Mouse (Mus musculus) embryonic facial prominence, embryonic 11.5 days (tissue): ENCODE data around the gene Supt6. TPM values are rescaled to one million over a fixed set of nuclear protein-coding genes. Genes with fewer than 3 reads are reported as not detected.

Experiments used
- ATAC-seq: fragments of 200-750 bp; cut with Nextera tagmentation; replicated peaks from 2 replicates; pipeline ENCODE4 v1.8.0; 2017; ENCODE audit warnings: low read depth; ENCODE audit not compliant: insufficient number of reproducible peaks, low FRiP score, low TSS enrichment
- DNase-seq: peaks from one replicate; pipeline ENCODE4 v3.0.0-alpha.2; 2015; ENCODE audit warnings: low spot score
- H3K27ac ChIP-seq: fragments of 300-500 bp; sonication (generic); replicated peaks from 2 replicates; pipeline ENCODE4 v1.5.1; 2014; ENCODE audit warnings: mild to moderate bottlenecking, low read depth, low read length, control low read depth
- H3K27me3 ChIP-seq: fragments of 300-500 bp; sonication (generic); 2 replicates; pipeline ENCODE4 v1.6.1; 2014; ENCODE audit warnings: mild to moderate bottlenecking, low read length, moderate library complexity, mixed read lengths; ENCODE audit not compliant: control insufficient read depth, insufficient read depth
- H3K36me3 ChIP-seq: fragments of 300-500 bp; sonication (generic); replicated peaks from 2 replicates; pipeline ENCODE4 v1.6.1; 2014; ENCODE audit warnings: low read depth, mild to moderate bottlenecking, low read length, moderate library complexity, mixed read lengths; ENCODE audit not compliant: control insufficient read depth, insufficient read depth
- H3K4me1 ChIP-seq: fragments of 300-500 bp; sonication (generic); 2 replicates; pipeline ENCODE4 v1.6.1; 2014; ENCODE audit warnings: low read length, mixed read lengths; ENCODE audit not compliant: control insufficient read depth, insufficient read depth
- H3K4me2 ChIP-seq: fragments of 300-500 bp; sonication (generic); 2 replicates; pipeline ENCODE4 v1.6.1; 2014; ENCODE audit warnings: low read depth, mild to moderate bottlenecking, control low read depth, low read length, moderate library complexity
- H3K4me3 ChIP-seq: fragments of 300-500 bp; sonication (generic); 2 replicates; pipeline ENCODE4 v1.5.1; 2014; ENCODE audit warnings: low read depth, low read length, control low read depth
- H3K9ac ChIP-seq: fragments of 300-500 bp; sonication (generic); replicated peaks from 2 replicates; pipeline ENCODE4 v1.6.1; 2014; ENCODE audit warnings: mild to moderate bottlenecking, control low read depth, low read length
- H3K9me3 ChIP-seq: fragments of 300-500 bp; sonication (generic); replicated peaks from 2 replicates; pipeline ENCODE4 v1.6.1; 2016; ENCODE audit warnings: mild to moderate bottlenecking, low read length, inconsistent platforms, mixed read lengths; ENCODE audit not compliant: control insufficient read depth
- WGBS: fragments of 180-500 bp; shearing (Covaris S2); extraction: QIAGEN DNeasy Blood & Tissue Kit; methylation state at CpG from one replicate; pipeline ENCODE4 v1.1.7; 2014; 5-methylcytosine and 5-hydroxymethylcytosine counted together
- polyA plus RNA-seq: library from polyadenylated mRNA; unstranded; fragments of >200 nt; fragmentation: Nextera tagmentation; extraction: Ambion mirVana; gene quantifications from 2 replicates; pipeline ENCODE4 v1.2.1, GENCODE M21; 2014

The Supt6 gene
- polyA plus RNA-seq, 1 experiment from 2014 or later = 24.9 TPM

DNA sequence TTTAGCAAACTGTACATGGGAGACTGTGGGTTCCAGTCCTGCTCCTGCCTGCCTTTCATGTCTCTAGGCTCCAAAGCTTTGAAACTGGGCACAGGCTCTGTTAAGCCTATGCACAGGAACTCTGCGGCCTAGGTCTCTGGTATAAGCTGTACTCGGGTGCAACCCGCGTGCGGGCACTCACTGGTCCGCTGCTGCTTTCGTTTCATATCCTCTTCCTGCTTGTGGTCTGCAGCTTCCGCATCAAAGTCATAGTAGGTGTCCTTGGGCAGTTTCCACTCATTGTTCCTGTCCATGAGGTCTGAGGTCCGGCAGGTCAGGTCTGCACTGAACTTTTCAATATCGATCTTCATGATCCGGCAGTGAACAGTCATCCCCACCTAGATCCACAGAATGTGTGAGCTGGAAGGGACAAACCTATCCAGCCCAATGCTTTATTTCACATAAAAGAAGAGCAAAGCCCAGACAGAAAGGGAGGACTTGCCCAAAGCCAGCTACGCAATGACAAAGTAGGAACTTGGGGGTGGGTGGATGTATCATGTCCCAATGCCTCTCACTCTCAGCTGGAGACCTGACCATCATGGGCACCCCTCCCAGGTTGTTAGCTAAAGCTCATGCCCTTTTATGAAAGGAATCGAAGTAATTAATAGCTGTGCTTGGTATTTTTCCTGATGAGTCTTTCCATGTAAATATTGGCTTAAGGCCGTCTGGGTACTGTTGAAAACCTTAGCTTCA lies 32.5 kb downstream of the Supt6 start:
- no peak overlapping the region for H3K4me3 ChIP-seq
- no peak for DNase-seq
- peaks cover 31% of the 10 kb centered on the region for H3K36me3 ChIP-seq
- no peak for ATAC-seq
- no peak overlapping the region for H3K9ac ChIP-seq
- H3K4me2 ChIP-seq = no peak overlapping the region
- H3K27me3 ChIP-seq = no peaks in the 10 kb centered on the region
- 95% methylated on average over 14 of the region's 14 CpGs for WGBS
- H3K9me3 ChIP-seq = no peaks in the 10 kb centered on the region
- no peaks in the 10 kb centered on the region for H3K4me1 ChIP-seq
- no peak overlapping the region for H3K27ac ChIP-seq

DNA sequence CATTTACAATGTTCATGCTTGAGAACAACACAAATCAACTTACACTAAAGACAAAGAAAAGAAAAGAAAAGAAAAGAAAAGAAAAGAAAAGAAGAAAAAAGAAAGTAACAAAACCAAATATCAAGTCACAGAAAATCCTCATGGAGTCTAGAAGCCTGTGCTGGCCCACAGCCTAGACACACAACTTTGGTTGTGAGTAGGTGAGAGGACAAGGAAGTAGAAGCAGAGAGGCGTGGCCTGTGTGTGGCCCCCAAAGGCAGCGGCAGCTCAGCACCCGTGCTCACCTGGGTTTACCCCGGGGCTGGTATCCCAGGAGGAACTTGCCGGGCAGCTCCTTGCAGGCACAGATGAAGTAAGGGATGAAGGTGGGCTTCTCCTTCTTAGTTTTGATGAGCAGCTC lies 34.3 kb downstream of the Supt6 start:
- peaks cover 31% of the 10 kb centered on the region for H3K36me3 ChIP-seq
- 89% methylated on average over 5 of the region's 5 CpGs for WGBS

DNA sequence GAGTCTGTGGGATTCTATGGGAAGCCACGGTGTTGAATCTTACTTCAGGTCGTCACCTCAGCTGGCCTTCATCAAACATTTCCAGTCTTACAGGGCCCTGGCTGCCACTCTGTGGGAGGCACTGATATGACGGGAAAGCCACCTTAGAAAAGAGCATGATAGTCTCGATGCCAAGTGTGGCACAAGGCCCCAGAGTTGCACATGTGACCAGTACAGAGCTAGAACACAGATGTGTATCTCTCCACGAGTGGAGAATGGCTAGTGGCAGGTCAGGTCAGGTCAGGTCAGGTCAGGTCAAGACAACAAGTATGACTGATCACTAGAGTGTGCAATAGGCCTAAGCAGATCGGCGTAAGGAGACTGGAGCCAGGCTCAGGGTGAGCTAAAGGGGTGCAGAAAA lies 35.2 kb downstream of the Supt6 start:
- no peak overlapping the region for H3K27ac ChIP-seq
- no peaks in the 10 kb centered on the region for H3K27me3 ChIP-seq
- H3K4me2 ChIP-seq = no peak overlapping the region
- no peaks in the 10 kb centered on the region for H3K9me3 ChIP-seq
- H3K36me3 ChIP-seq = peaks cover 30% of the 10 kb centered on the region
- no peak overlapping the region for H3K9ac ChIP-seq
- no peak overlapping the region for H3K4me3 ChIP-seq
- WGBS = 72% methylated on average over 7 of the region's 7 CpGs
- DNase-seq (no peak), ATAC-seq (no peak)
- H3K4me1 ChIP-seq = no peaks in the 10 kb centered on the region

More for the DNA sequence above, 34.3 kb downstream of the Supt6 start:
- H3K4me3 ChIP-seq = no peak overlapping the region
- no peaks in the 10 kb centered on the region for H3K9me3 ChIP-seq
- no peaks in the 10 kb centered on the region for H3K27me3 ChIP-seq
- DNase-seq (no peak), ATAC-seq (no peak)
- no peak overlapping the region for H3K9ac ChIP-seq
- H3K4me1 ChIP-seq = no peaks in the 10 kb centered on the region
- H3K27ac ChIP-seq = no peak overlapping the region
- no peak overlapping the region for H3K4me2 ChIP-seq

DNA sequence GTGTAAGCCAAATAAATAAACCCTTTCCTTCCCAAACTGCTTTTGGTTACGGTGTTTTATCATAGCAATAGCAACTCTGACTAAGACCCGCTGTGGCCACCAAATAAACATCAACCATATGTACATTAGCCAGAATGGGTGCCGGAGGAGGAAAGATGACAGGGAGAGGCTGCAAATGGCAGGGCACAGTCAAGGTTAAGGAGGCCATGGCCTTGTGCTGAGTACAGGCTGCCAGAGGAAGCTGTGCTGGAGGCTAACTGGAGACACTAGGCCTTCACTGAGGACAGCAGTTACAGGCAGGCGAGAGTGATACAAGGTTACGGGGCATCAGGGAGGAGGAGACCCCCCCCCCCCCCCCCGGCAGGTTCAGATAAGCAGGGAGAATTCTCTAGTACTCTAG lies 35.9 kb downstream of the Supt6 start:
- 95% methylated on average over 6 of the region's 6 CpGs for WGBS
- H3K9ac ChIP-seq = no peak overlapping the region
- no peak for ATAC-seq
- no peak overlapping the region for H3K4me3 ChIP-seq
- no peaks in the 10 kb centered on the region for H3K27me3 ChIP-seq
- H3K4me2 ChIP-seq = no peak overlapping the region
- H3K27ac ChIP-seq = no peak overlapping the region
- peaks cover 28% of the 10 kb centered on the region for H3K36me3 ChIP-seq
- H3K9me3 ChIP-seq = no peaks in the 10 kb centered on the region
- no peak for DNase-seq
- no peaks in the 10 kb centered on the region for H3K4me1 ChIP-seq

DNA sequence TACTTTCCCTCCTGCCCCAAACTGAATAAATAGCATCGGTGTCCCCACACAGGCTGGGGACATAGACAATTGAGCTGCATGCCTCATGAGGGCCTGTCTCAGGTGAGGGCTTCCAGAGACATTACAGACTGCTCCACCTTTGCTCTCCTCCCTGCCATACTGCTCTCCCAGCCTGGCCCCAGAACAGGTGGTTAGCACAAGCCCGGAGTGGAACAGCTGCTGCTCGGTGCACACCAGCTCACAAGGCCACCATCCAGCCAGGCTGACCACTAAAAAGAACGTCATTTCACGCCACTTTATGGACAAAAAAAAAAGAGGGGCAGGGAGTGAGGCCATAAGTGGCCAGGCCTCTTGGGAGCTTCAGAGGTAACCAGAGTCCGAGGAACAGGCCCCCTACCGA lies 38.6 kb downstream of the Supt6 start:
- H3K4me1 ChIP-seq = no peaks in the 10 kb centered on the region
- H3K27ac ChIP-seq = no peak overlapping the region
- H3K27me3 ChIP-seq = no peaks in the 10 kb centered on the region
- H3K36me3 ChIP-seq = peaks cover 21% of the 10 kb centered on the region
- H3K9me3 ChIP-seq = no peaks in the 10 kb centered on the region
- ATAC-seq (no peak), DNase-seq (no peak)
- no peak overlapping the region for H3K4me3 ChIP-seq
- H3K4me2 ChIP-seq = no peak overlapping the region
- no peak overlapping the region for H3K9ac ChIP-seq
- WGBS = 87% methylated on average over 7 of the region's 7 CpGs

DNA sequence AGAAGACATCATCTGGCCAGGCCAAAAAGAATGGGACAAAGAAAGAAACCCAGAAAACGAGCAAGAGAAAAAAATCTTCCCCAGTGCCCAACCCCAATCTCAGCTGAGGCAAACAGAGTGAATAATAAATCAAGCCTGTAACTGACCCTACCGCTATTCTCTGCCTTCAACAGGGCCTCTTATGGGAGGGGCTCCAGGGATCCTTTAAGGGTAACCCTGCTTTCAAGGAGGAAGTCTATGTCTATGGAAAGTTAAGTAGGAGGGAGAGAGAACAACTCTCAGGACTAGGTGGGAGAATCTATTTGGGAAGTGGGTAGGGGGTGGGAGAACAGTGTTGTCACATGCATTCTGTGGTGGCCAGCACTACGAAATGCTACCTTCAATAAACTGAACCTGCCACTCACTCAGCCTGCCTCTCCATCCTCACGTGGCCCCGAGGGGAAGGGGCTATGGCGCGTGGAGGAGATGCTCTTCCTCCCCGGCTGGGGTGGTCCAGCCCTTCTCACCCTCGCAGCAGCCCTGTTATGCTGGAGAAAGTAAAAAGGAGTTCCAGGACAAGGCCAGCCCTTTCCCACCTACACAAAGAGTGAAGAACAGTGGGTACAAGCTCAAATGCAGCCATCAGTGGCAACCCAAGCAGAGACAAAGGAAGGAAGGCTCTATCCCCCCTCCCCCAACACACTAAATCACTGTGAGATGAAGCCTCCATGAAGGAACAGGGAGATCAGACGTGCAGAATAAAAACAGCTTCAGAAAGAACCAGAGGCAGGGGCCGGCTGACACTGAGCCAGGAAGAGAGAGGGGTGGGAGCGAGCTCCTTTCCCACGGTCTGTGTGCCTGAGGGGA lies 40.2 kb downstream of the Supt6 start:
- H3K4me3 ChIP-seq = no peak overlapping the region
- peaks cover 16% of the 10 kb centered on the region for H3K36me3 ChIP-seq
- H3K9ac ChIP-seq = no peak overlapping the region
- no peak overlapping the region for H3K27ac ChIP-seq
- WGBS = 82% methylated on average over 13 of the region's 13 CpGs
- no peaks in the 10 kb centered on the region for H3K4me1 ChIP-seq
- no peaks in the 10 kb centered on the region for H3K9me3 ChIP-seq
- H3K27me3 ChIP-seq = no peaks in the 10 kb centered on the region
- no peak for DNase-seq
- H3K4me2 ChIP-seq = no peak overlapping the region
- ATAC-seq = no peak

DNA sequence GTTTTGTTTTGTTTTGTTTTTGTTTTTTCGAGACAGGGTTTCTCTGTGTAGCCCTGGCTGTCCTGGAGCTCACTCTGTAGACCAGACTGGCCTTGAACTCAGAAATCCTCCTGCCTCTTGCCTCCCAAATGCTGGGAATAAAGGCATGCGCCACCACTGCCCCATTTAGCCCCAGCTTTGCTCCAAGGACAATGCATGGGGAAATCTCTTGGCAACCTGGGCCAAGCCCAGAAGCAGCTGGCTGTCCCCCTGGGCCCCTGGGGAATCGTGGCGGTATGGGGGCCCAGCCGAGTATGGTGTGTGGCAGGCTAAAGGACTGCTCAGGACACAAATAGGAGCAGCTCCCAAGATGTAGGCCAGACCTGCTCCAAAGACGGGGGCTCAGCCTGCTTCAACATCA lies 41.5 kb downstream of the Supt6 start:
- H3K9ac ChIP-seq = no peak overlapping the region
- no peak overlapping the region for H3K27ac ChIP-seq
- 89% methylated on average over 6 of the region's 6 CpGs for WGBS
- H3K4me1 ChIP-seq = no peaks in the 10 kb centered on the region
- ATAC-seq (no peak), DNase-seq (no peak)
- H3K9me3 ChIP-seq = no peaks in the 10 kb centered on the region
- H3K4me2 ChIP-seq = no peak overlapping the region
- peaks cover 11% of the 10 kb centered on the region for H3K36me3 ChIP-seq
- H3K4me3 ChIP-seq = no peak overlapping the region
- no peaks in the 10 kb centered on the region for H3K27me3 ChIP-seq

DNA sequence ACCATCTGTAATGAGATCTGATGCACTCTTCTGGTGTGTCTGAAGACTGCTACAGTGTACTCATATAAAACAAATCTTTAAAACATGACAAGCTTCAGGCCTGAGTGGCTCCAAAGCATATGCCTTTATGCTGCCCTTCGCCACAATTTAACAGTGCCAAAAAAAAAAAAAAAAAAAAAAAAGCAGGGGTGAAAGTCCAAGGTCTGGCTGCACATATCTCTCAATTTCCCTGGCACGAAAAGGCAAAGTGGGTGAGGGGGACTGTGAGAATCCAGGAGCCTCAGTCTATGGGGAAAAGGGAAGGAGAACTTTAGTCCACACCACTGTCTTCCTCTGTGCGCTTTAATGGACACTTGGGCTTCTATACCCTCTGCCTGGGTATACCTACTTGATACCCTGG lies 43.4 kb downstream of the Supt6 start:
- H3K36me3 ChIP-seq = peaks cover 3% of the 10 kb centered on the region; the same call in 1 of the 2 replicates
- DNase-seq = no peak
- no peak for ATAC-seq
- H3K4me1 ChIP-seq = no peaks in the 10 kb centered on the region
- H3K9me3 ChIP-seq = no peaks in the 10 kb centered on the region
- H3K4me2 ChIP-seq = no peak overlapping the region
- H3K27me3 ChIP-seq = no peaks in the 10 kb centered on the region
- 90% methylated on average over 3 of the region's 3 CpGs for WGBS
- no peak overlapping the region for H3K27ac ChIP-seq
- H3K9ac ChIP-seq = no peak overlapping the region
- no peak overlapping the region for H3K4me3 ChIP-seq
